10 mouse cellular contexts compared by ENCODE assay signal in genomic region chr17:26603311-26603710, GRCm38 (mm10). TPM values are rescaled to one million over a fixed set of nuclear protein-coding genes. Genes with fewer than 3 reads are reported as not detected.
DNase-seq lines count a peak whose midpoint lies in the region; ATAC-seq and TF ChIP-seq lines count a peak whose summit lies in the region.
"Had no signal": no experiment of that assay in that cellular context is flagged by ENCODE, and none has a peak within 500 bp of the region (broad histone marks: within the 10 kb centered on the region; RNA-seq: fewer than 3 reads in every experiment).

No protein-coding gene starts in this region.

- ATAC-seq in heart, embryonic 11.5 days (replicated peaks; ENCODE audit: insufficient number of reproducible peaks, low FRiP score, low TSS enrichment) = no peak
- ATAC-seq in liver, embryonic 15.5 days (ENCODE audit: insufficient read depth) = no peak

- H3K4me2 ChIP-seq in heart, embryonic 11.5 days = no peak overlapping the region
- no peak overlapping the region for H3K4me2 ChIP-seq in liver, embryonic 15.5 days

- intact Hi-C loops in heart, postnatal 25 days (cut with DNase I) = loop anchor here (2.0 kb wide), 2 partner anchors 13 to 33 kb away; no protein-coding TSS in a partner anchor

- H3K27me3 ChIP-seq in heart, embryonic 11.5 days (ENCODE audit: control insufficient read depth, insufficient read depth, low read length) = no peaks in the 10 kb centered on the region
- no peaks in the 10 kb centered on the region for H3K27me3 ChIP-seq in liver, embryonic 15.5 days

- no peak overlapping the region for H3K4me3 ChIP-seq in heart, embryonic 11.5 days (ENCODE audit: low read depth, low read length)
- H3K4me3 ChIP-seq in layer of hippocampus, adult 2 months = no peak overlapping the region
- H3K4me3 ChIP-seq in liver, embryonic 15.5 days (replicated peaks) = no peak overlapping the region

- peaks cover 26% of the 10 kb centered on the region for H3K4me1 ChIP-seq in heart, embryonic 11.5 days (ENCODE audit: control insufficient read depth, insufficient read depth, low read length)
- H3K4me1 ChIP-seq in liver, embryonic 15.5 days (replicated peaks) = peaks cover 32% of the 10 kb centered on the region

- no peaks in the 10 kb centered on the region for H3K36me3 ChIP-seq in heart, embryonic 11.5 days (ENCODE audit: control insufficient read depth, insufficient read depth, low read length)
- no peaks in the 10 kb centered on the region for H3K36me3 ChIP-seq in liver, embryonic 15.5 days (replicated peaks)

- H3K9me3 ChIP-seq in heart, embryonic 11.5 days (replicated peaks; ENCODE audit: control insufficient read depth, low read length) = no peaks in the 10 kb centered on the region
- H3K9me3 ChIP-seq in liver, embryonic 15.5 days (replicated peaks) = no peaks in the 10 kb centered on the region

- H3K9ac ChIP-seq in heart, embryonic 11.5 days (ENCODE audit: low read depth, low read length) = no peak overlapping the region
- no peak overlapping the region for H3K9ac ChIP-seq in liver, embryonic 15.5 days

- peak overlapping the region; percentile 67; the same call in 1 of the 2 replicates for H3K27ac ChIP-seq in heart, embryonic 11.5 days (ENCODE audit: low read depth, low read length)
- H3K27ac ChIP-seq in layer of hippocampus, adult 2 months = peak overlapping the region; percentile 74
- H3K27ac ChIP-seq in liver, embryonic 15.5 days (replicated peaks) = peak overlapping the region; percentile 56

- 87% methylated on average over 8 of the region's 8 CpGs for WGBS in heart, embryonic 11.5 days (ENCODE audit: insufficient replicate concordance)
- WGBS in liver, embryonic 15.5 days (ENCODE audit: insufficient replicate concordance) = 77% methylated on average over 8 of the region's 8 CpGs

- no peak for TF ChIP-seq CTCF in layer of hippocampus, adult 2 months (conservative IDR thresholded peaks at IDR 0.05)

- DNase-seq in heart, postnatal 25 days (ENCODE audit: low spot score) = no peak
- no peak for DNase-seq in layer of hippocampus, adult 2 months (ENCODE audit: low spot score in 2 of 2)
- DNase-seq in layer of hippocampus, postnatal 10 days (ENCODE audit: low spot score in 2 of 2) = no peak
- peak; percentile 87 for DNase-seq in ZHBTc4 (ENCODE audit: low read depth, low spot score)
- DNase-seq in MN1 (ENCODE audit: low spot score) = no peak
- no peak for DNase-seq in embryo, embryonic 11 days
- DNase-seq: lung, adult 18-20 months; right cerebral cortex, postnatal 14 days had no signal

RNA-seq across cellular contexts. Expression of gene Dusp1, which starts 41.4 kb away (rescaled TPM):
- 30.0 and 33.9 TPM in 2 replicates for polyA plus RNA-seq in heart, embryonic 11.5 days (2014; fragmentation: Nextera tagmentation; extraction: Ambion mirVana)
- 10 to 100 TPM; 44.8 to 66.4 TPM for total RNA-seq in heart, postnatal 25 days (2021)
- 10 to 100 TPM; 14.9 to 20.9 TPM for total RNA-seq in layer of hippocampus, adult 2 months (2021)
- 10 to 100 TPM; 15.3 to 16.1 TPM for total RNA-seq in layer of hippocampus, postnatal 10 days (2021)
- 29.6 and 31.2 TPM in 2 replicates for polyA plus RNA-seq in liver, embryonic 15.5 days (2015; fragmentation: Nextera tagmentation; extraction: Ambion mirVana)

RNA-seq across cellular contexts. Expression of gene Ergic1, which starts 42.0 kb away (rescaled TPM):
- polyA plus RNA-seq in heart, embryonic 11.5 days (2014; fragmentation: Nextera tagmentation; extraction: Ambion mirVana) = 147 TPM in 2 replicates
- 10 to 100 TPM; 54.2 to 58.4 TPM for total RNA-seq in heart, postnatal 25 days (2021)
- 100 to 1,000 TPM; 121 to 124 TPM for total RNA-seq in layer of hippocampus, adult 2 months (2021)
- total RNA-seq in layer of hippocampus, postnatal 10 days (2021) = 100 to 1,000 TPM; 128 to 155 TPM
- polyA plus RNA-seq in liver, embryonic 15.5 days (2015; fragmentation: Nextera tagmentation; extraction: Ambion mirVana) = 33.8 and 35.7 TPM in 2 replicates

RNA-seq across cellular contexts. Expression of gene Atp6v0e, which starts 59.7 kb away (rescaled TPM):
- polyA plus RNA-seq in heart, embryonic 11.5 days (2014; fragmentation: Nextera tagmentation; extraction: Ambion mirVana) = 189 and 204 TPM in 2 replicates
- 10 to 100 TPM; 64.5 to 66.4 TPM for total RNA-seq in heart, postnatal 25 days (2021)
- total RNA-seq in layer of hippocampus, adult 2 months (2021) = 10 to 100 TPM; 47.0 to 56.7 TPM
- 10 to 100 TPM; 35.5 to 38.6 TPM for total RNA-seq in layer of hippocampus, postnatal 10 days (2021)
- 141 and 154 TPM in 2 replicates for polyA plus RNA-seq in liver, embryonic 15.5 days (2015; fragmentation: Nextera tagmentation; extraction: Ambion mirVana)
